Mouse (Mus musculus): ENCODE measurements around the gene Vac14. TPM values are rescaled to one million over a fixed set of nuclear protein-coding genes. Genes with fewer than 3 reads are reported as not detected.
A peak's percentile ranks its signal among the peaks of the same experiment; 100 is the strongest.

Vac14 gene
- total RNA-seq, 1 experiment from 2014 or later = 19.8 TPM

DNA sequence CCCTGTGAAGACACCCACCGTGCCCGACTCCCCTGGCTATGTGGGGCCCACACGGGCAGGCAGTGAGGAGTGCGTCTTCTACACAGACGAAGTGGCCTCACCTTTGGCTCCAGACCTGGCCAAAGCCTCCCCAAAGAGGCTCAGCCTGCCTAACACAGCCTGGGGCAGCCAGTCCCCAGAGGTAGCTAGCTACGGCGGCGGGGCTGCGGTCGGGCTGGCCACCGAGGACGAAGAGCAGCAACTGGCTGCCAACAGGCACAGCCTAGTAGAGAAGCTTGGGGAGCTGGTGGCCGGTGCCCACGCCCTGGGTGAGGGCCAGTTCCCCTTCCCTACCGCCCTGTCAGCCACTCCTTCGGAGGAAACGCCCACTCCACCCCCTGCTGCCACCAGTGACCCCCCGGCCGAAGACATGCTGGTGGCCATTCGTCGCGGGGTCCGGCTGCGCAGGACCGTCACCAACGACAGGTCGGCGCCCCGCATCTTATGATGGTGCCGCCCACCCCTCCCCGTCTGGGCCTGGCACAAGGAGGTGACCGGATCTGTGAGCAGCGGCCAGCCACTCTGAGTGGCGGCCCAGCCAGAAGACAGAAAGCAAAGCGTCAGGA is 120.3 kb downstream of the Vac14 start:
- ATAC-seq (replicated peaks; ENCODE audit: low read depth, poor library complexity, severe bottlenecking) = no peak

DNA sequence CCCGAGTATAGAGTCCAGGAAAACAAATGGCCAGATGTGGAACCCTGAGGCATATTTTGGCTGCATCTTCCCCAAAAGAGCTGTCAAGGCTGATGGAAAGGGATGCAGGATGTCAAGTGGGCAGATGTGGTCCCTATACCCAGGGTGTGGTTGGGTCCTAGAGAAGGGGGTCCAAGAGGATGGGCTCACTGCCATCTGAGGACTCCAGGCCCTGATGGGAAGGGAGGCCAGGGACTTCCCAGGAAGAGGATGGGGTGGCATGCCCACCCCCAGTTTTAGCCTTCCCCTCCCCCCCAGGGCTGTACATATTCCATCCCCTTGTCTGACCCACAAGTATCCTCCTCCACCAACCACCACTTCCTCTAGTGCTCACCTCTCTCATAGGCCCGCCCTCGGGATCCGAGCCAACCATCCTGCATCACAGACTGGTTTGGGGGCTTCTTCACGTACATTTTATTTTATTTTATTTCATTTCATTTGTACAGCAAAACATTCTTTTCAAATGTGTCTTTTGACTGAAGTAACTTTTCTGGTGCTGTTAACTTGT is 122.3 kb downstream of the Vac14 start:
- ATAC-seq (replicated peaks; ENCODE audit: low read depth, poor library complexity, severe bottlenecking) = no peak

DNA sequence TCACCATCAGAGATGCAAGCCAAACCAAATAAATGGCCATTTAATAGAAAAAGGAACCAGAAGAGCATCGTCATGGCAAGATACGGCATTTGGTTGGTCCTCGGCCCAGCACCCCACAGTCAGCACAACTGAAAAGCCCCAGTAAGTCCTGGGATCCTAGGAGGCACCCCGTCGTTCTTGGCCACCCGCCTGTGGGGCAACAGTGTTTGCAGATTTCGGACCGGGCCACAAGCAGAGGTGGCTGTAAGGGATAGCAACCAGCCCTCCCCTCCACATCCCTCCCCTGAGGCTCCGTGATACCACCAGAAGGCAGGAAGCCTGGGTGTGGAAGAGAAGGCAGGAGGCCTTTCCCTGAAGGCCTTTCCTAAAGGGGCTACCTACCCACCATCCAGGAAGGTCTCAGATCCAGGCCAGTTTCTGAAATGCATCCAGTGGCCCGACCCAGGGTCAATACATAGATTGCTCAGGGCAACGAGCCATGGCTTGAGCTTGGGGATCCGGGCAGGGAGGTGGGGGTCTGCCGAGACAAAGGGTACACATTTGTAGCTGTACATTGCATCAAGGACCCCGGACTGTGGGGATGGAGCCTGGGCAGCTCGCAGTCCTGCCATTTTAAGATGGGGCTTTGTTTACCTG is 123.5 kb downstream of the Vac14 start:
- ATAC-seq (replicated peaks; ENCODE audit: low read depth, poor library complexity, severe bottlenecking) = no peak

DNA sequence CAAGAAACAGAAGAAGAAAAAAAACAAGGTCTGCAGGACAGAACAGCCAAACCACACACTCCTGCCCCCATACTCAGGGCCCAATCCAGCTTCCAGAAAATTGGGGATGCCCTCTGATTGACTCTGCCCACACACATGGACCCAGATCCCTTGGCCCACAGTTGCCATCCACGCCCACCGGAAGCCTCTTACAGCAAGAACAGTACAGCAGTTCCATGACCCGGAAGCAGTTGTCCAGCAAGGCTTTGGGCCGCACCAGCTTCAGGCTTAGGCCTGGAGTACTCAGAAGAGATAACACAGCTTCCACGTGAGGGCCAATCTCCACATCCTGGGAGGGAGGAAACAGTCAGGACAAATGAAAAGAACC is 124.0 kb downstream of the Vac14 start:
- no peak for ATAC-seq (replicated peaks; ENCODE audit: low read depth, poor library complexity, severe bottlenecking)

DNA sequence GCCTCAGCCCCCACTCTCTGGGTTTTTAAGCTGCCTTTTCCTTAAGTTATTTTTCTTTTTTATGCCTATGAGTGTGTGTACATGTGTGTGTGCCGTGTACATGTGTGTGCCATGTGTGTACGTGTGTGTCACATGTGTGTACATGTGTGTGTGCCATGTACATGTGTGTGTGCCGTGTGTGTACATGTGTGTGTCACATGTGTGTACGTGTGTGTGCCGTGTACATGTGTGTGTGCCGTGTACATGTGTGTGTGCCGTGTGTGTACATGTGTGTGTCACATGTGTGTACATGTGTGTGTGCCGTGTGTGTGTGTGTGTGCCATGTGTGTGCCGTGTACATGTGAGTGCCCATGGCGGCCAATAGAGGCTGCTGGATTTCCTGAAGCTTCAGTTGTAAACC is 126.8 kb downstream of the Vac14 start:
- ATAC-seq (replicated peaks; ENCODE audit: low read depth, poor library complexity, severe bottlenecking) = no peak

DNA sequence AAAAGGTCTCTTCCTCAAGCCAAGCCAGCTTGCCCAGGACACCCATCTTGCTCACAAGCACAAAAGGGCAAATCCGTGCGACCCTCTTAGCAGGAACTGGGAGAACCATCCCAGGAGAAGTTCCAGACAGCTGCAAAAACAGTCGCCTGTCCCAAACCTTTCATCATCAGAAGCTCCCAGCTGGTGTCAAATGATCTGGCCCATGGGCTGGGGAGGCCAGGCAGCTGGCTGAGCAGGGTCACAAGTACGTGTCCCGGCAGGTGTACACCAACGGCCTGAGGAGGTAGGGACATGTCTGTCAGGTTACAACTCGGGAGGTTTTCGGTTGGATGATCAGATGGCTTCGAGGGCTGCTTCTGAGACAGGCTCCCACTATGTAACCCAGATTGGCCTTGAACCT is 128.3 kb downstream of the Vac14 start:
- ATAC-seq (replicated peaks; ENCODE audit: low read depth, poor library complexity, severe bottlenecking) = no peak

DNA sequence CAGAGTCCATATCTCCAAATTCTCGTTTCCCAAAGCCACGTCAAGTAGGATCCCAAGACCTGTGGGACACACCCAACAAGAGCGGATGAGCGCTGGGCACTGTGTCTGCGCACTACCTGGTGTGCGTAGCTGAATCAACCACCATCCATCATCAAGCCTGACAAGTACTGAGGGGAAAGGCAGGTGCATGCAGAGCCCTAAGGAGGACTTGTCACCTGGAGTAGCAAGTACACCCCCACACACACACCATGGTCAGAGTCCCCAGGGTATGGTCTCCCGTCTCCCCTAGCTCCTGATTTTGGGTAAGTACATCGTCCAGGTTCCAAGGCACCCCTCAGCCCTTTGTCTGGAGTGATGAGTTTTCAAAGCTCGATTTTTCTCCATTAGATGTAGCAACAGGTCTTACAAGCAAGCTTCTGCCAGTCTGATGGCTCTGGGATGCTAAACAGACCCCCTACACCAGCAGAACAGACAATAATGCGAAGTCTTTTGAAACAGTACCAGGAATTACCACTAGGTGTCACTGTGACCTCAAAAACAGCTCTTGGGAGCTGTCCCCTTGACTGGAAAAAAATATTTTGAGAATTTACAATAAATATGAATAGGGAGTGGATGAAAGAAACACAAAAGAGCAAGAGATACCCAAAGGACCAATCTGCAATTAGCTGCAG is 131.2 kb downstream of the Vac14 start:
- ATAC-seq (replicated peaks; ENCODE audit: low read depth, poor library complexity, severe bottlenecking) = peak; percentile 65

DNA sequence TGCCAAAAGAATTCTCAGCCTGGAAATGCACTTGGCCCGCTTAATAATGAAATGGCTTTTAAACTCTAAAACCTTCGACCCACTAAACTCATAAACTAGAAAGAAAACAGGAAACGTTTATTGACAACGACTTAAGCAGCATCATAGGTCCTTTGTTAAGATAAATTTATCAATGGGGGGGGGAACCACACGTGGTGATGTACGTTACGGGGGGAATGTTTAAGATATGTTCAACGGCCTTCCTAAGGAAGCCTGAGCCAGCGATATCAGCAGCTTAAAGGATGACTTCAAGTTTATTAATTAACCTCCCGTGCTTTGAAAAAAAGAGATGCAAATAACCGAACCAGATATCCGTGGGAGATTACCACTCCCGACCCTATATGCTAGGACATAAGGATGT is 131.9 kb downstream of the Vac14 start:
- no peak for ATAC-seq (replicated peaks; ENCODE audit: low read depth, poor library complexity, severe bottlenecking)

DNA sequence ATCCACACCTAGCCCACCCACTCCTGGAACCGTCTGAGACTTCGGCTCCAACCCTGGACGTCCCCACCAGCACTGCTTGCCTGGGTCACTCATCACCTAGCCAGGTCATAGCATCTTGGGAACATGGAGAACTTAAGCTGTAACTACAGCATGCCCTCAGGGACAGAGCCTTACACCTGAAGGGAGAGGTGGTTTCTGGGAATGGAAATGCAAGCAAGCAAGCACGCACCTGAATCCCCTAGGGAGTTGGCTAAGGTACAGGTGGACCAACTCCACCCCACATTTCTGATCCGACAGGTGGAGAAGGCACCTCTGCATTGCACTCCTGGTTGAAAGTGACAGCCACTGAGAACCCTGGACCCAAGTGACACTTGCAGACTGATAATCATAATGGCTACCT is 133.1 kb downstream of the Vac14 start:
- no peak for ATAC-seq (replicated peaks; ENCODE audit: low read depth, poor library complexity, severe bottlenecking)

DNA sequence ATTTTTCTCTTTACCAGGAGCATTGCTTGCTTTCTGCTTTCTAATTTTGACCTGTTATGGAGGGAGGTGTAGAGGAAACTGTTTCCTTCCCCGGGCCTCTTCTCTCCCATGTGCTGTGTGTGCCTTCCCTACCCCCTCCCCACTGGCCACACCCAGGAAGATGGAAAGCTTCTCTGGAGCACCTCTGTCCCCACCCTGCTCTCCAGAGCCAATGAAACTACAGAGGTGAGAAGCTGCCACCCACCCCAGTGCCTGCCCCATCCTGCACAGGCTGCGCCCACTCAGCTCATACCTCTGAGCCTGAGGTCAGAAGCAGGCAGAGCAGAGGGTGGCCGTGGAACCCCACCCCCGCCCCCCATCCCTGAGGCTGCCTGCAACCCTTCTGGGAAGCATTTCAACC is 136.3 kb downstream of the Vac14 start:
- ATAC-seq (replicated peaks; ENCODE audit: low read depth, poor library complexity, severe bottlenecking) = no peak

DNA sequence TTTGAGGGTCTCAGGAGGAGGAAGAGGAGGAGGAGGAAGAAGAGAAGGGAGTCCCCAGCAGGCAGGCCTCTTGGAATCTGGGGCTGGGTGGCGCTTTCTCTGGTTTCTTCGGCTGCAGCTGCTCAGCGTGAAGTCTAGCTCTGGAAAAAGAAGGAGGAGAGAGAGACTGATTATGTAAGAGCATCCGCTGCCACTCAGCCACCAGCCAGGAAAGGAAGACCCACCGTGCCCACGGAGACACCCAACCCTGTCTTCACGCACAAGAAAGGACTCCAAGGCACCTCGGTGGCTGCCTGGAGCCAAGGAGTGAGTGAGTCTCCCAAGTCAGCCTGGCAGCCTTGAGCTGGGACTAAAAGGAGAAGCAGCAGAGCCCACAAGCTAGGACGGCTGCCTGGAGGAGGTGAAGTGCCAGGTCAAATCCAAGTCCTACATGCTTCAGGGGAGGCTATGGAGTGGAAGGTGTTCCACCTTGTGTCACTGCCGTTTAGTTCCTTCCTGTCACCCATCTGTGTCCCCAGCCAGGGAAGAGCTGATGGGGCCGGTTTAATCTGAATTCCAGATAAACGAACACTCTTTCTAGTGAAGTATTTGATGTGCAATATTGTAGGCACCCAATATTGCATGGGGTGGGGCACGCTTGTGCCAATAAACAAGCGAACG is 137.3 kb downstream of the Vac14 start:
- ATAC-seq (replicated peaks; ENCODE audit: low read depth, poor library complexity, severe bottlenecking) = no peak

DNA sequence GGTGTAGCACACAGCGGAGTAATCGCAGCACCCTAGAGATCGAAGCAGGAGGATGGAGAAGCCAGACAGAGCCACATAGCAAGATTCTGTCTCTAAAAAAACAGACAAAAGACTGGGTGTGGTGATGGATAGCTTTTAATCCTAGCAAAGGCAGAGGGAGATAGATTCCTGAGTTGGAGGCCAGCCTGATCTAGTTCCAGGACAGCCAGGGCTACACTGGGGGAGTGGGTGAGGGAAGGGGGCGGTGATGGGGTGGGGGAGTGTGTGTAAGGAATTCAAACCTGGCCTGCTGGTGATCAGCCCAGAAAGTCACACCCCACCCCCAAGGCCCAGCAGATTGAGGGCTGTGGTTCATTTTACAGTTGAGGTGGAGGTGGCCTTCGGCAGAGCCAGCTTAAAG is 137.8 kb downstream of the Vac14 start:
- no peak for ATAC-seq (replicated peaks; ENCODE audit: low read depth, poor library complexity, severe bottlenecking)

DNA sequence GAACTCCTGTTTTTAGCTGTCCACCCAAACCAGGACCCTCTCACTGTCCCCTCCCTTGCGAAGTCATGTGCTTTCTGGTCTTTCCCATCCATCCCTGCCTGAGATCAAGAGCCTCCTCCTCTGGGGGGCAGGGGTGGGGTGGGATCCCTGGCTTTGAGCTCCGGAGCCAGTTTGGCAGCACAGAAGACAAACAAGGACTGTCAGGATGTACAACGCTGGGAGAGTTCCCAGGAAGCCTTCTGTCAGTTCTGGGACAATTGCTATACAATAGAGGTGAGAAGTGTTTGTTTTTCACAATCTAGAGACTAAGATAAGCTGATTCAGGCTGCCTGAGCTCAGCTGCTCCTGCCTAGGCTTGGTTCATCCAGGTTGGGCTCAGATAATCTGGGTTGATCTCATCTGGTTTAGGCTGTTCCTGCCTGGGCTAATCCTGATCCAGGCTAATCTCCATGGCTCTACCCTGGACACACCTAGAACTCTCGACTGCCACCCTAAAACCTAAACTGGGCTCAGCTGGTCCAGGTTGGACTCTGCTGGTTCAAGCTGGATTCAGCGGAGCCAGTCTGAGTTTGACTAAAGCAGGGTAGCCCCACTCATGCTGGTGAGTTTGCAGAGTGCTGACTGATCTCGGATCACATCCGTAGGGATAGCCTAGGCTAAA is 142.0 kb downstream of the Vac14 start:
- no peak for ATAC-seq (replicated peaks; ENCODE audit: low read depth, poor library complexity, severe bottlenecking)

DNA sequence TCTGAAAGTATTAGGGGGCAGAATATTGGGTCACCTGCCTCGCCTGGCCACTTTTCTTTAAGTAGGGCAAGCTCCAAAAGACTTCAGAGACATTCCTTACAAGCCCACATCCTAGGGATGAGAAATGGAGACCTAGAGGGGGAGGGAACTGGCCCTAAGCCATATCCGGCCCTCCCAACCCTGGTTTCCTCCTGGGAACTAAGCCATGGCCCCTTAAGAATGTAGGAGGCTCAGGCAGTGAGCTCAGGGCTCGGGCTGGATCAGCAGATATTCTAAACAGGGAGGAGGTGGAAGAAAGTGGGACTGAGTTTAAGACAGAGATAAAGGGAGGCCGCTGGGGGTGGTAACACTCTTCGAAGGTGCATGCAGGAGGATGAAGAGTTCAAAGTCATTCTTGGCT is 142.8 kb downstream of the Vac14 start:
- no peak for ATAC-seq (replicated peaks; ENCODE audit: low read depth, poor library complexity, severe bottlenecking)

DNA sequence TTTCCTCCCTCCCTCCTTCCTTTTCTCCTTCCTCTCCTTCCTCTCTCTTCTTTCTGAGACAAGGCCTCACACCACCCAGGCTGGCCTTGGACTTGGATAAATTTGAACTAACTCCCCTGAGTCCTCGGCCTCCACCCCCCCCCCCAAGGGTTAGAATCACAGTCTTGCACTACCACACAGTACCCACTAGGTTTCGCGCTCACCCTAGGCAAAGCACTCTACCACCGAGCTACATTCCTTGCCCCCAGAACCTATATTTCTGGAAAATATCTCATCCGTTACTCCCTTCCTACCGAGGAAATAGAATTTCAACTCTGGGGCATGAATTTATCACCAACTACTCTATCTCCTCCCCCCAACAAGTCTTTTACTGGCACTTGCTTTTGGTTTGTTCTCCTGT is 143.6 kb downstream of the Vac14 start:
- no peak for ATAC-seq (replicated peaks; ENCODE audit: low read depth, poor library complexity, severe bottlenecking)

DNA sequence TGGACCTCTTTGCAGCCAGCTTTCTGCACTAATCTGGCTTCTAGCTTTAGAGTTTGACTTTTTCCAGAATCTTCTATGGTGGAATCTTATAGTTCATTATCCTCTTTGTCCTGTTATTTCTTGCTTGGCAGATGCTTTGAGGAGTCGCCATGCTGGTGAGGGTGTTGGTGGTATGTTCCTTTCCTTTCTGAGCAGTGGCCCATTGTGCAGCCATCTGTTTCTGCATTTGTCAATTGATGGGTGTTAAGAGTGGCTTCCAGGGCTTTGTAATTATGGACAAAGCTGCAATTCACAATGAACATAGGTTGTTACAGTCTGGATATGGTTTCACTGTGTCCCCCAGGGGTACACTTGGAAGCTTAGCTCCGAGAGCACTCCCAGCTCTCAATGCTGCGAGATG is 146.3 kb downstream of the Vac14 start:
- ATAC-seq (replicated peaks; ENCODE audit: low read depth, poor library complexity, severe bottlenecking) = no peak

DNA sequence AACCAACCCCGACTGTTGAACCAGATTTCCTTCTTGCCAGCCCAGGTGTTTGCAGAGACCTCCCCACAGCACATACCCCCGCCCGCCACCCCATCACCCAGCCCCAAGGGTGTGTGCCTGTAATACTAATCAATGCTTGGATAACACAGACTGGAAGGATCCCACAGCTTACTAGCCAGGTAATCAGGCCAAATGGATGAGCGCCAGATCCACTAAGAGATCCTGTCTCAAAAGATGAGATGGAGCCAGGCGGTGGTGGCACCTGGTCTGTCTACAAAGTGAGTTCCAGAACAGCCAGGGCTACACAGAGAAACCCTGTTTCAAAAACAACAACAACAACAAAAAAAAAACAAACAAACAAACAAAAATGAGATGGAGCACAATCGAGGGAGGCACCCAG is 148.9 kb downstream of the Vac14 start:
- ATAC-seq (replicated peaks; ENCODE audit: low read depth, poor library complexity, severe bottlenecking) = no peak

Data from common myeloid progenitor, adult 5-6 weeks (primary cell).